Mouse (Mus musculus) heart, postnatal 0 days (tissue): Measurements from ENCODE around the gene Gm20518.

Experiments used
- CTCF ChIP-seq: IDR thresholded peaks from 2 replicates; pipeline ENCODE4 v1.5.1; 2016; ENCODE audit warnings: antibody characterized with exemption, control low read depth, low read depth
- EP300 ChIP-seq: IDR thresholded peaks from 2 replicates; pipeline ENCODE4 v1.6.1; 2016; ENCODE audit warnings: antibody characterized with exemption, low read depth

- TF ChIP-seq CTCF (peak; percentile 25; the same call in 1 of the 2 replicates), EP300 (no peak)
Measured at GRCm38 (mm10) chr16:17831781-17832180, 59.7 kb downstream of the Gm20518 start.
